Mouse (Mus musculus) telencephalon, adult 2 months (tissue): ENCODE results near the gene Pgap1.

Source experiments
- DNase-seq: peaks from one replicate; pipeline ENCODE4 v3.0.0-alpha.2; 2011; ENCODE audit warnings: low read depth, low spot score

The Pgap1 gene

DNA sequence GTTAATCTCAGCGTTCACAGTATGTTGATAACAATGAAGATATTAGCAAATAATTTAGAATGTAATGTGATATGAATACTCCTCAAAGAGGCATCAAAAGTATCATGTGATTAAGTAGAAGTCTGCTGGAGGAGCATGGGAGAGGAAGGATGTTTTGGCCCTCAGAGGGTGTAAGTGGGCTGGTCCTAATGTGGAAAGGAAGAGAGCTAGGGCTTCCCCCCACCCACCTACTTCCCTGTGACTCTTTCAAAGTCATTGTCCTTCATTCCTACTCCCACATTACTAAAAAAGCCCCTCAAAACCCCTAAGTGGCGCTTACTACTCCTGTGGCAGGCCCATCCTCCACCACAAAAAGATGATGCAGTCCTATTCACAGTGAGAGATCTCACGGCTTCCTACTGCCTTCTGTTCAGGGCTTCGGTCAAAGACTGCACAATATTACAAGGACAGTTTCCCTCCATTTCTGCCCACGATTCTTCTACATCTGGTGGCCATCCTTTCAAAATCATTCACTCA lies 37.4 kb downstream of the Pgap1 start:
- no peak for DNase-seq

DNA sequence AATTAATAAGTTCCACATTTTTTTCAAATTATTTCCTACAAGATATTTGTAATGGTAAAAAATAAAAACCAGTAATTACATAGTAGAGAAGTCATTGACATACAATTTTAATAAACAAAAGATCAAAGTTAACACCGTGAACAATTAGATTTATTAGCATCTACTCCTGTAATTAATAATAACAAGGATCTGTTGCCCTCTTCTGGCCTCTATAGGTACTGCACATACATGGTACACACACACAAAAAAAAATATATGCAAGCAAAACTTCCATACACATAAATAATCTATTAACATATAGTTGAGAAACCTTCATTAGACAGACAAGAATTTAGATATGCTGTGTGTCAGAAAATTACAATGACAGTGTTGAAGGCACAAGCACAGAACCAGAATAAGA lies 43.6 kb downstream of the Pgap1 start:
- DNase-seq, result no peak

DNA sequence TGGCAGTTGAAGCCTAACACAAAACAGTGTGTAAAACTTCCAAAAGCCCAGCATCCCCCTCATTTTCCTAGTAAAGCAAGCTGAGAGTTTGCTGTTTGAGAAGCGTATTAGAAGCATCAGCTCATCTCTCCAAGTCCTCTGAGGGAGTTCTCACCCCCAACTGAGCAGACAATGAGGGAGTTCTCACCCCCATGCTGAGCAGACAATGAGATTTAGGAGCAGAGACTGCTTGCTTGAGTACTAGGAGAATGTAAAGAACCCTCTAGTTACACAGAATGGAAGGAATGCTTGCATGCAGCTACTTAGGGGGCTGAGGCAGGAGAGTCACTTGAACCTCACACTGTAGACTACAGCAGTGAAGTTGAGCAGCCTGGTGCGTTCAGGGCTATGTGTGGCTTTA lies 59.0 kb downstream of the Pgap1 start:
- no peak for DNase-seq

DNA sequence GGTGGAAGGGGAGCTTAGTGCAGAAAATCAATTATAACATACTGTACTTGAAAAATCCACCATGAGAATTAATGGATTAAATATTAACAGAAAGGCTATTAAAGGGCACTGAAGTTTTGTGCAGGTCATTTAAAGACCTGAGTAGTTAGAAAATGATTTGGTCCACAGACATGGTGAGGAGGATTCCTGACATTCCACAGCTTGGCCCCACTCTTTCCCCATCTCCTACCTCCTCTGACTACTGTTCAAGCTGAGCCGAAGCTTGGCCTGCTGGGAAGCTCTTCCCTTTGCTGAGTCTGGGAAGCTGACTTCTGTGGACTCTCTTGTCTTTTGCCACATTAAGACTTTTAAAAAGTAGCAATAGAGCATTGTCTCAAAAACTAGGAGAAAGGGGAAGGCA lies 61.2 kb downstream of the Pgap1 start:
- no peak for DNase-seq

DNA sequence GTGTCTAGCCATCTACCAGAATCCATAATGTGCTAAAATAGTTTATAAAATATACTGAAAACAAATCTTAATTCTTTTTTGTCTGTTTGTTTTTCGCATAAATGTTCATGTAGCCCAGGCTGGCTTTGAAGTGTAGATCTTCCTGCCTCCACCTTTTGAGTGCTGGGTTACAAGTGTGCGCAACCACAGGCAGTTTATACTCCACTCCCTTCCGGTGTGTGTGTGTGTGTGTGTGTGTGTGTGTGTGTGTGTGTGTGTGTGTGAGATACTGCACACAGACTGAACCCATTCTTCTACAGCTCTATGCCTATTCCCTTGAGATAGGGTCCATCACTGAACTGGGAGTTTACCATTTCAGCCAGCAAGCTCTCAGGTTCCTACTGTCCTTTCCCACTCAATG lies 64.0 kb downstream of the Pgap1 start:
- DNase-seq, result no peak

DNA sequence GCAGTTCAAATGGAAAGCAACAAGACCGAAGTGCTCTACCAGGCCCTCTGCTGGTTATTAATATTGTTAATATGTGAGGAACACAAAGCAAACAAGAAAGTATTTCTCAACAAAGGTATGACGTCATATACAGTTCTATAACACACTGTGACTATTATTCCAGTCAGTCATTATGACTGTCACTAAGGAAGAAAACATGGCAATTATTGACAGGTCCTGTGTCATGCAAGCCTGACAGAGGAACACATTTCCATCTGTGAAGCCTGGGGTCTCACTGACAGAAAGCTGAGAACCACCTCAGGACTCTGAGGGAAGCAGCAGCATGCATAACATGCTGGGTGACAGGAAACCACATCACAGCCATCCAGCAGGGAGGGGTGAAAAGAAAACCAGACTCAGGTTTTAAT lies 65.0 kb downstream of the Pgap1 start:
- DNase-seq, result no peak

DNA sequence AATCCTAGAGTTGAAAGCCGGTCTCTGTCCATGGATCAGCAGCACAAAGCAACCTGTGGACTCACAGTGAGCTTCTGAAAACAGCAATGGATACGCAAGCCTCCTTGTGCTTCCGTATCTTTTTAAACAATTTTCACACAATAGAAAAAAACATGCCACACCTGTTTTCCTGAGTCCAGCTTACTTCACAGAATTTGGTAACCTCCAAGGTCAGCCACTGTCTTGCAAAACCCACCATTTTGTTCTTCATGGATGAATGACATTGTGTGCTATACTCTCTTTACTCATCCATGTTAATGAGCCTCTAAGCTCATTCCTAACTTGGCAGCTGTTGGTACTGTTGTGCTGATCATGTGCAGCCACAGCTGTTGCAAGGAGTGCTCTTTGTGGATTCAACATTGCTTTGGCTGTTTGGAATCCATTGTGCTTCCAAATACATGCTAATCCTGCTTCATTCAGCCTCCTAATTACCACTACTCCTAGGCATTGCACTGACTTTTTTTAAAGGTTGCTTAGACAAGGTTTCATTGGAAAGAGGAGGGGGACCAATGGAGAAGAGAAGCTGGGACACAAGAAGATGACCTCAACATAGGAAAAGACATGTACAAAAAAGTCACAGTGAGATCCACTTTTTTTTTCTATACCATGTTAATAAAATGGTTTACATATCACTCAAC lies 72.6 kb downstream of the Pgap1 start:
- no peak for DNase-seq

DNA sequence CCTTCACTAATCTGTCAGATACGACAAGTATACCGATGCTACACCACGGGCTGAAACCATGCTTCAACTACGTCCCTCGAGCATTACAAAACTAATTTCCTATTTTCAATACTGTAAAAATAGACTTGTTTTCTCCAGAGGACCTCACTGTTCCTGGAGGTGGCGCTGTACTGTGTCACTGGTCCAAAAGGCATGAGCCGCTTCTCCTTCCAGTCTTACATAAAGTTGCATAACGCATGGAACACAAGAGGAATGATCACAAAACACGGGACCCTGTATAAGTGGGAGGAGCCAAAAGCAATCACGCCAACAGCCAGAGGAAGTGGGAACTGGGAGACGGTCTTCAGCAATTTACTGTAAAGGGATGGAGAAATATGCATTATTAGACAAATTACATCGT lies 77.0 kb downstream of the Pgap1 start:
- no peak for DNase-seq

DNA sequence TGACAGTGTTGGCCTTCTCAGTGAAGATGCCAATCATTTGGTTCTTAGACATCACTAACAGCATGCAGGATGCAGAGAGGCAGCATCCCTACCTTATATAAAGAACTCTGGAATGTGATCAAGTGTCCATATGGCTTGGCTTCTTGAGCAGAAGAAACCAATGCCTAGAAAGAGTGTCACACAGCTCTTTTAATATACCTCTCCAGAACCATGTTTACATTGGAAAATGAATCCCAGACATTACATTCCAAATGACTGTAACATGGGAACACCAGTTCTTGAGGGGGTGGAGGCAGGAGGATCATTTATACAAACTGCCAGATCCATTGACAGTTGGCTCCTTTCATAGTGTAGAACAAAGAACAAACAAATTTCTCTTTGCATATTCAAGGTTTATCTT lies 88.8 kb downstream of the Pgap1 start:
- DNase-seq, result peak; percentile 64

DNA sequence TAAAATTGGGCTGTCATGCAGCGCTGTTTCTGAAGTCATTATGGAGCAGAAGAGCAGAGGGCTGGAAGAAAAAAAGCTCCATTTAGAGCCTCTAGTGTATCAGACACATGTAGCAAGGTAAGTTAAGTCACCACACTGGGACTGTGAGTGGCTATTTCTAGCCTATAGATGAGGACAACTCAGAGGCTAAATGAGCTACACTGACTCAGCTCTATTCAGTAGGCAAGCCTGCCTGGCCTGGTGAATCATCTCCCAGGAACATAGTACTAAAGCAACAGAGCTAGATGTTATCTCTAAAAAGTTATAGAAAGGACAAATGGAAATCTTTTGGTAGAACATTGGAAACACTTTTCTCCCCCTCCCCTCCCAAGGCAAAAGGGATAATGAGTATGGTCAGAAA lies 90.1 kb downstream of the Pgap1 start:
- peak; percentile 62 for DNase-seq

DNA sequence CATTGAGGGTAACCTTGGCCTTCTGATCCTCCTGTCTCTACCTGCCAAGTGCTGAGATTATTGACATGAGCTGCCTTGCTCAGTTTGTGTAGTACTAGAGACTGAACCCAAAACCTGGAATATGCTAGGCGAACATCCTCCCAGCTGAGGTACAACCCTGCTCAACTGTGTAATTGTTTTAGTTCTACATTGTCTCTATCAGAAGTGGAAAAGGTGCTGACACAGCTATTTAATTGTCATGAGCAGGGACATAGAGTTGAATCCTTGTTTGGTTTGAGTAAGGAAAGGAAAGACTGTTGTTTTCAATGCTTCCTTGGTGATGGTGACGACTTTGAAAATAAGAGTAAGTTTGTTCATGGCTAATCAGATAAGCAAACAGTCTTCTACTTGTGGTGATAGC lies 105.4 kb downstream of the Pgap1 start:
- no peak for DNase-seq

DNA sequence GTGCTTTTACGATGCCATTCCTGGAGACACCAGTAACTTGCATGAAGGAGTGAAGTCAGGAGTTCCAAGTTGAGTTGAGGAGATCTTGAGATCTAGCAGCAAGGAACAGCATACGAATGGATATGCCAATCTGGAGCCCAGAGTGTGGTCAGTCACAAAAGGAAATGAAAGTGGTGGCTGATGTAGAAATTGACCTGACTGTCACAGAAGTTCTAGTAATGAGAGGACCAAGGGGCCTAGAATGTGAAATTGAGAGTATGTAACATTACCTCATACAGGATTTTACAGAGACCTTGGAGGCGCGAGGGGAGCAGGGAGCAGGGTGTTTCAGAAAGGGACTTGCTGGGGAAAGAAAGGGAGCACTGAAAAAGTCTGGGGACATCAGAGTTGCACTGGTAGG lies 108.7 kb downstream of the Pgap1 start:
- DNase-seq, result no peak

DNA sequence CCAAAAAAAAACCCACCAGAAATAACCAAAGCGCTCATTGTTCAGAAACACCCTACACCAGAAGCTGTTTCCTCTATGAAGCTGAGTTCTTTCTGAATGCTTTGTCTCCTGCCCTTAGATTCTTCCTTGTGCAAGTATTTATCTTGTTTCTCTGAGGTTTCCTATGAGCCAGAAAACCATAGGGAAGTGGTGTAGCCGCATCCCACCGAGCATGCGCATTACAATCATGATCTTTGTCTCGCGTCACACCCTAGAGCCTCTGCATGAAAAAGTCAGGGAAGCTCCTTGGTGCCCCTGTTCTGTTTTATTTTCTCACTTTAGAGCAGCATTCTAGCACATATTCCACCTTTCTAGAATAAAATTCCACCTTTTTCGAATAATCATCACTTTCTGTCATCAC lies 113.8 kb downstream of the Pgap1 start:
- no peak for DNase-seq

DNA sequence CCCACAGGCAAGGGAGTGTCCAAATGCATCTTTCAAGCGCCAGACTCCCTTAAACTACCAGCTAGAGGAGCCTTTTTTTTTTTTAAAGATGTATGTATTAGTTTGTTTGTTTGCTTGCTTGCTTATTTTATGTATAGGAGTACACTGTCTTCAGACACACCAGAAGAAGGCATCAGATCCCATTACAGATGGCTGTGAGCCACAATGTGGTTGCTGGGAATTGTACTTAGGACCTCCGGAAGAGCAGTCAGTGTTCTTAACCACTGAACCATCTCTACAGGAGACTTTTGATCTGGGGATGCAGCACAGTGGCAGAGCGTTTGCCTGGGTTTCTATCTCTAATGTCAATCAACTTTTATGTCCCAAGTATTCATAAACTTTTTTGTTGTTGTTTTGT lies 118.4 kb downstream of the Pgap1 start:
- DNase-seq, result no peak

DNA sequence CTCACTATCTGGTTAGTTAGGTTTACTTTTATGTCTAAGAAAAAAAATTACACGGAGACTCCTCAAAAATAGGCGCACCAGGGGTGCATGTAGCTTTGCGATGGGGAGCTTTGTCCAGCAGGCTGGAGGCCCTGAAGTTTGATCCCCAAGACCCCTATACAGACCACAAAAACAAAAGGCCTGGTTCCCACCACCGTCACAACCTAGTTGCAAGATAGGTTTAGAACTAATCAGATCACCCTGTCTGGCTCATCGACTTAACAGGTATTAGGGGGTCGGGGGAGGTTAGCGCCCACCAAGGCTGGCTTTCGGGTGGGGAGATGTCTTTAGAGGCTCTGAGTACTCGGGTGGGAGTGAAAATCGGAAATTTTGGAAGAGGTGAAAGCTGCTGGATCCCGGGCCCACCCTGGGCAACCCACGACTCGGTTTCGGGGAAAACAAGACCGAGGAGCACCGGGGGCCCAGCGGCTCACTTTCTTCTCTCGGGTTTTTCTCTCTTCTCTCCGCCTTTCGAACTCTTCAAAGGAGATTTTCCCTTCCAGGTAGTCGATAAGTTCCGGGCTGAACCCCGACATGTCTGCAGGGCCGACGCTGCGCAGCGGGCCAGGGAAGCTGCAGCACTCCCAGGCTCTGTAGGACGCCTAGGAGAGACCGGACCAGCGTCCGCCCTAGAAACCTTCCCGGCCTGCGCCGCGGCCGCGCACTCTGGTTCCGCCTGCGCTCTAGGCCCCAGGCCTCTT lies 119.0 kb downstream of the Pgap1 start, which contains the start of gene Gtf3c3:
TSS of gene Gtf3c3 (minus strand) at position 632 of the 740 bp plus-strand sequence.
- peak; percentile 67 for DNase-seq
